Mouse (Mus musculus) natural killer cell, adult 2 months (primary cell): ENCODE data around the gene Crip2.

Experiments used
- DNase-seq, 2 experiments: peaks; one replicate each; pipeline ENCODE4 v3.0.0; 2022; ENCODE audit warnings: low spot score in 2 of 2

Gene Crip2

GRCm38 (mm10) chr12:113147481-113147880 lies 7.4 kb downstream of the Crip2 start:
- DNase-seq: no peak

GRCm38 (mm10) chr12:113148381-113149035 lies 8.5 kb downstream of the Crip2 start:
- DNase-seq: peak in 1 of 2 experiments; percentile 62

GRCm38 (mm10) chr12:113149341-113149740 lies 9.3 kb downstream of the Crip2 start:
- DNase-seq: no peak

- peak in 1 of 2 experiments; percentile 44 for DNase-seq
These were observed 9.9 kb downstream of the Crip2 start for GRCm38 (mm10) chr12:113149896-113150295.

GRCm38 (mm10) chr12:113150591-113150990 lies 10.6 kb downstream of the Crip2 start:
- DNase-seq: no peak

- DNase-seq: no peak
These were observed 11.0 kb downstream of the Crip2 start for GRCm38 (mm10) chr12:113151046-113151445.

- peak; percentile 56 to 57 for DNase-seq
These were observed 11.7 kb downstream of the Crip2 start for GRCm38 (mm10) chr12:113151661-113152271.

- peak; percentile 61 to 66 for DNase-seq
These were observed 12.2 kb downstream of the Crip2 start for GRCm38 (mm10) chr12:113152272-113152661.

- no peak for DNase-seq
These were observed 13.0 kb downstream of the Crip2 start for GRCm38 (mm10) chr12:113152991-113153525.

- DNase-seq: no peak
These were observed 13.9 kb downstream of the Crip2 start for GRCm38 (mm10) chr12:113153971-113154370.

GRCm38 (mm10) chr12:113154747-113155075 lies 14.7 kb downstream of the Crip2 start:
- no peak for DNase-seq

- peak; percentile 59 to 63 for DNase-seq
These were observed 15.2 kb downstream of the Crip2 start for GRCm38 (mm10) chr12:113155076-113155771.

GRCm38 (mm10) chr12:113155887-113156539 lies 16.0 kb downstream of the Crip2 start, which contains the start of gene Tedc1:
Gene Tedc1 (plus strand): TSS chr12:113156421.
- peak; percentile 99 for DNase-seq

GRCm38 (mm10) chr12:113156540-113156929 lies 16.5 kb downstream of the Crip2 start:
- DNase-seq: no peak

- DNase-seq: no peak
These were observed 17.0 kb downstream of the Crip2 start for GRCm38 (mm10) chr12:113157002-113157401.

- DNase-seq: no peak
These were observed 17.5 kb downstream of the Crip2 start for GRCm38 (mm10) chr12:113157521-113157920.

GRCm38 (mm10) chr12:113157971-113158370 lies 17.9 kb downstream of the Crip2 start:
- no peak for DNase-seq

- DNase-seq: no peak
These were observed 23.5 kb downstream of the Crip2 start for GRCm38 (mm10) chr12:113163561-113164006.

- peak; percentile 71 to 79 for DNase-seq
These were observed 28.0 kb downstream of the Crip2 start for GRCm38 (mm10) chr12:113168031-113168536.

GRCm38 (mm10) chr12:113176960-113177725 lies 37.1 kb downstream of the Crip2 start:
- DNase-seq: no peak

GRCm38 (mm10) chr12:113181020-113181419 lies 41.0 kb downstream of the Crip2 start:
- no peak for DNase-seq
